Mouse (Mus musculus) heart, embryonic 11.5 days (tissue): ENCODE results near the gene Pofut1. TPM values are rescaled to one million over a fixed set of nuclear protein-coding genes. Genes with fewer than 3 reads are reported as not detected.
"Not testable (repeated sequence)": the region's sequence is repeated elsewhere in the genome, so short reads cannot be mapped to it uniquely, and the experiment has no call there.

Experiments used
- ATAC-seq: fragments of 200-750 bp; cut with Nextera tagmentation; replicated peaks from 2 replicates; pipeline ENCODE4 v1.8.0; 2017; ENCODE audit warnings: moderate library complexity; ENCODE audit not compliant: insufficient number of reproducible peaks, low FRiP score, low TSS enrichment
- H3K27ac ChIP-seq: fragments of 300-500 bp; sonication (generic); 2 replicates; pipeline ENCODE4 v1.5.1; 2014; ENCODE audit warnings: mild to moderate bottlenecking, low read depth, low read length
- H3K27me3 ChIP-seq: fragments of 300-500 bp; sonication (generic); 2 replicates; pipeline ENCODE4 v1.6.1; 2014; ENCODE audit warnings: mild to moderate bottlenecking, low read length, mixed read lengths; ENCODE audit not compliant: control insufficient read depth, insufficient read depth
- H3K36me3 ChIP-seq: fragments of 300-500 bp; sonication (generic); 2 replicates; pipeline ENCODE4 v1.6.1; 2014; ENCODE audit warnings: mild to moderate bottlenecking, low read length, moderate library complexity, mixed read lengths; ENCODE audit not compliant: control insufficient read depth, insufficient read depth
- H3K4me1 ChIP-seq: fragments of 300-500 bp; sonication (generic); 2 replicates; pipeline ENCODE4 v1.6.1; 2014; ENCODE audit warnings: low read length; ENCODE audit not compliant: control insufficient read depth, insufficient read depth
- H3K4me2 ChIP-seq: fragments of 300-500 bp; sonication (generic); 2 replicates; pipeline ENCODE4 v1.6.1; 2014; ENCODE audit warnings: mild to moderate bottlenecking, moderate library complexity
- H3K4me3 ChIP-seq: fragments of 300-500 bp; sonication (generic); 2 replicates; pipeline ENCODE4 v1.5.1; 2014; ENCODE audit warnings: low read depth, low read length
- H3K9ac ChIP-seq: fragments of 300-500 bp; sonication (generic); 2 replicates; pipeline ENCODE4 v1.6.1; 2014; ENCODE audit warnings: mild to moderate bottlenecking, low read depth, low read length, moderate library complexity
- H3K9me3 ChIP-seq: fragments of 300-500 bp; sonication (generic); replicated peaks from 2 replicates; pipeline ENCODE4 v1.6.1; 2016; ENCODE audit warnings: low read length; ENCODE audit not compliant: control insufficient read depth
- WGBS: fragments of 180-500 bp; shearing (Covaris S2); extraction: QIAGEN DNeasy Blood & Tissue Kit; methylation state at CpG from one replicate; pipeline ENCODE4 v1.1.7; 2014; ENCODE audit not compliant: insufficient replicate concordance; 5-methylcytosine and 5-hydroxymethylcytosine counted together
- polyA plus RNA-seq: library from polyadenylated mRNA; unstranded; fragments of >200 nt; fragmentation: Nextera tagmentation; extraction: Ambion mirVana; gene quantifications from 2 replicates; pipeline ENCODE4 v1.2.1, GENCODE M21; 2014

Pofut1 gene
- polyA plus RNA-seq, 1 experiment from 2014 or later, result 5.8 TPM

DNA sequence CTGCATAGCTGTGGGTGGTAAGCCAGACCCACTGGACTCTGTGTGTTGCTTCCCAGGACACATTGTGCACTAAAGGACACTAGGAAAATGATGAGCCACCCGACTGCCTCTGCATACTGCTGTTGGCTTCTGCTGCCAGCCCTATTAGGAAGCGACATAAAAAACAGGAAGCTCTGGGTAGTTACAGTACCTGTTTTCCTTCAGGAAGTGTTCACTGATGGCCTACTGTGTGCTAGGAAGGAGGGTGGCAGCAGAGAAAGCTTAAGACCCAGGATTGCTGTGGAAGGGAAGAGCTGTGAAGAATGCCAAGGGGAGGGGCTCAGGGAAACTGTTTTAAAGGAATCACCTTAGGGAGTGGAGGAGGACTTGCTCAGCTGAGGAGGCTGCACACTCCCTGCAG lies 26.0 kb downstream of the Pofut1 start:
- H3K4me1 ChIP-seq, result no peaks in the 10 kb centered on the region
- H3K36me3 ChIP-seq, result peaks cover 18% of the 10 kb centered on the region
- H3K27me3 ChIP-seq, result no peaks in the 10 kb centered on the region
- no peak overlapping the region for H3K27ac ChIP-seq
- H3K4me2 ChIP-seq, result no peak overlapping the region
- H3K9me3 ChIP-seq, result no peaks in the 10 kb centered on the region
- no peak overlapping the region for H3K4me3 ChIP-seq
- H3K9ac ChIP-seq, result no peak overlapping the region
- 75% methylated on average over 2 of the region's 2 CpGs for WGBS
- ATAC-seq, result no peak

DNA sequence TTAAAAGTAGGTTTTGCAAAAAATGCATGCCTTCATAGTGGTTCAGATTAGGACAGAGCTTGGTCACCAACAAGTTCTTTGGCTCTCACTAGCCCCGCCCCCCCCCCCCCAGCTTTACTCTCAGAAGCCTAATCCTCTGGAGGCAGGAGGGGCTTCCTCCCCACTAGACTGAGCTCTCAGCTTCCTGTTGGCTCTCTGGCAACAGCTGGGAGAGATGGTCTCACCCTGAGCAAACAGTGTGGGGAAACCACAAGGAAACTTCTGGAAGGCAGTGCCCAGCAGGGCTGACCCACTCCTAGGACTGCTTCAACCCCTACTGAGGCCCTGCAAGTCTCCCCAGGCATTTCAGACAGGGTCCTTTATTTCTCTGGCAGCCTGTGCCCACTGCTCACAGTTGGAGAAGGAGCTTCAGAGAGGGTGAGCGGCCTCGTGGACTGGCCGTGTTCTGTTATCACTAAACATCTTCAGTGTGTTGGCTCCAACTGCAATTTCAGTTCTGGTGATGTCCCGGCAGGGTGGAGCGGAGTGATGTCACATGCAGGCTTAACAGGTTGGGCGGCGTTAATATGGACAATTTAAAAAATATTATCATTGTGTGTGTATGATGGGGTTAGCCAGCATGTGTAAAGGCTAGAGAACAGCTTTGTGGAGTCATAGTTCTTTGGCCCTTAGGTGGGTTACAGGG lies 29.0 kb downstream of the Pofut1 start:
- 56% methylated on average over 8 of the region's 8 CpGs for WGBS
- not testable (repeated sequence) for H3K4me2 ChIP-seq, ATAC-seq, H3K36me3 ChIP-seq, H3K9ac ChIP-seq, H3K27me3 ChIP-seq, H3K9me3 ChIP-seq, H3K27ac ChIP-seq, H3K4me3 ChIP-seq, H3K4me1 ChIP-seq

DNA sequence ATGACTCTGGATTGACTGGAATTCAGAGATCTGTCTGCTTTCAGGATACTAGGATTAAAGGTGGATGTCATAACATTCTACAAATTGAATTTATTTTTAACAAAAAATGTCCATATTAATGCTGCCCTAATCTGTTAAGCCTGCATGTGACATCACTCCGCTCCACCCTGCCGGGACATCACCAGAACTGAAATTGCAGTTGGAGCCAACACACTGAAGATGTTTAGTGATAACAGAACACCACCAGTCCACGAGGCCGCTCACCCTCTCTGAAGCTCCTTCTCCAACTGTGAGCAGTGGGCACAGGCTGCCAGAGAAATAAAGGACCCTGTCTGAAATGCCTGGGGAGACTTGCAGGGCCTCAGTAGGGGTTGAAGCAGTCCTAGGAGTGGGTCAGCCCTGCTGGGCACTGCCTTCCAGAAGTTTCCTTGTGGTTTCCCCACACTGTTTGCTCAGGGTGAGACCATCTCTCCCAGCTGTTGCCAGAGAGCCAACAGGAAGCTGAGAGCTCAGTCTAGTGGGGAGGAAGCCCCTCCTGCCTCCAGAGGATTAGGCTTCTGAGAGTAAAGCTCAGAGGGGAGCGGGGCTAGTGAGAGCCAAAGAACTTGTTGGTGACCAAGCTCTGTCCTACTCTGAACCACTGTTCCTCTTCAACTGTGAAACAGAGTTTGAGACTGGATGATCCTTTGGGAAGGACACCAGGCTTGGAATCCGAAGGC lies 33.0 kb downstream of the Pofut1 start:
- not testable (repeated sequence) for H3K27me3 ChIP-seq, H3K9ac ChIP-seq, H3K36me3 ChIP-seq, H3K27ac ChIP-seq, H3K4me3 ChIP-seq, H3K4me1 ChIP-seq, H3K4me2 ChIP-seq, H3K9me3 ChIP-seq
- ATAC-seq, result peak; percentile 10; the same call in 1 of the 2 replicates
- 65% methylated on average over 6 of the region's 6 CpGs for WGBS

DNA sequence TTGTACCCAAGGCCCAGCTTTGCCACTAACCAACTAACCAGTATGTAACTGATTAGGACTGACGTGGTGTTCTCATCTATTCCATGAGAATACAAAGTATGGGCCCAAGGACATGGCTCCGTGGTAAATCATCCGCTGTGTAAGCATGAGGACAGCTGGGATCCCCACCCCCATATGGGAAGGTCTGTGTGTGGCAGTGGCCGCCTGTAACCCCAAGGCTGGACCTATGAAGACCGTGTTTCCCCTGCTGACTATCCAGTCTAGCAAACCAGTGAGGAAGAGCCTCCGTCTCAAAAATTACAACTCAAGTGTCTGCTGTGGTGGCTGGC lies 33.5 kb downstream of the Pofut1 start:
- Histone ChIP-seq H3K27me3 (no peaks in the 10 kb centered on the region), H3K4me1 (no peaks in the 10 kb centered on the region), H3K27ac (no peak overlapping the region), H3K9me3 (no peaks in the 10 kb centered on the region), H3K4me3 (no peak overlapping the region), H3K36me3 (no peaks in the 10 kb centered on the region), H3K9ac (no peak overlapping the region), H3K4me2 (no peak overlapping the region)
- peak; percentile 52 for ATAC-seq
- 81% methylated on average over 6 of the region's 6 CpGs for WGBS

DNA sequence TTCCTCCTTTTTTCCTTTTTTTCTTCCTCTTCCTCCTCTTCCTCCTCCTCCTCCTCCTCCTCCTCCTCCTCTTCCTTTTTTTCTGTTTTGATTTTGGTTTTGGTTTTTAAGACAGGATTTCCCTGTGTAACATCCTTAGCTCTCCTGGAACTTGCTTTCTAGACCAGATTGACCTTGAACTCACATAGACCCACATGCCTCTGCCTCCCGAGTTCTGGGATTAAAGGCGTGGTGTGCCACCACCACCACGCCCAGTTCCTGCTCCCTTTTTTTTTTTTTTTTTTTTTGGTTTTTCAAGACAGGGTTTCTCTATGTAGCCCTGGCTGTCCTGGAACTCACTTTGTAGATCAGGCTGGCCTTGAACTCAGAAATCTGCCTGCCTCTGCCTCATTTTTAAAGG lies 34.2 kb downstream of the Pofut1 start:
- WGBS, result 68% methylated on average over 3 of the region's 3 CpGs
- not testable (repeated sequence) for H3K27ac ChIP-seq, H3K36me3 ChIP-seq, H3K27me3 ChIP-seq, ATAC-seq, H3K9me3 ChIP-seq, H3K9ac ChIP-seq, H3K4me3 ChIP-seq, H3K4me1 ChIP-seq, H3K4me2 ChIP-seq

DNA sequence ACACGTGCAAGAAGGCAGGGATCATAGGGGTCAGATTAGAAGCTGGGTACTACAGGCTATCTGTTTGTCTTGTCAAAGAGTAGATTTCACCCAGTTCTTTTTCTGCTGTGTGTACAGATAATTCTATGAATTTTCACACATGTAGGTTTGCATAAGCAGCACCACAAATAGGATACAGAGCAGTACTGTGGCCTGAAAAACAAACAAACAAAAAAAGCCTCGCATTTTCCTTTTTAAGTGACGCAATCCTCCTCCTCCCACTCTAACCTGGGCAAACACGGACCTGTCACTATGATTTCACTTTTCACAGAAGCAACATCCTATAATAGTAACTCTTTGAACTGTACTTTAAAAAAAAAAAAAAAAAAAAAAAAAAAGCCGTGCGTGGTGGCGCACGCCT lies 35.1 kb downstream of the Pofut1 start:
- no peaks in the 10 kb centered on the region for H3K36me3 ChIP-seq
- no peaks in the 10 kb centered on the region for H3K4me1 ChIP-seq
- WGBS, result 81% methylated on average over 8 of the region's 8 CpGs
- no peaks in the 10 kb centered on the region for H3K27me3 ChIP-seq
- H3K9ac ChIP-seq, result no peak overlapping the region
- H3K9me3 ChIP-seq, result no peaks in the 10 kb centered on the region
- no peak overlapping the region for H3K4me3 ChIP-seq
- H3K4me2 ChIP-seq, result no peak overlapping the region
- no peak for ATAC-seq
- no peak overlapping the region for H3K27ac ChIP-seq

DNA sequence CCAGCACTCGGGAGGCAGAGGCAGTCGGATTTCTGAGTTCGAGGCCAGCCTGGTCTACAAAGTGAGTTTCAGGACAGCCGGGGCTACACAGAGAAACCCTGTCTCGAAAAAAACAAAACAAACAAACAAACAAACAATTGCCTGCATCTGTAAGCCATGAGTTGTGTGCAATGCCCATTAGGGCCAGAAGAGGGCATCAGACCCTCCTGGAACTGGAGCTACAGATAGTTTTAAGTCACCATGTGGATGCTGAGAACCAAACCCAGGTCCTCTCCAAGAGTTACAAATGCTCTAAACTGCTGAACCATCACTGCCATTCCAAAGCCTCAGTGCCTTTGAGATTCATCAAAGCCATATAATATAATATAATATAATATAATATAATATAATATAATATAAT lies 35.5 kb downstream of the Pofut1 start:
- not testable (repeated sequence) for ATAC-seq, H3K27ac ChIP-seq, H3K36me3 ChIP-seq, H3K9me3 ChIP-seq, H3K4me2 ChIP-seq, H3K4me1 ChIP-seq, H3K9ac ChIP-seq, H3K27me3 ChIP-seq, H3K4me3 ChIP-seq
- WGBS, result 93% methylated on average over 5 of the region's 5 CpGs

DNA sequence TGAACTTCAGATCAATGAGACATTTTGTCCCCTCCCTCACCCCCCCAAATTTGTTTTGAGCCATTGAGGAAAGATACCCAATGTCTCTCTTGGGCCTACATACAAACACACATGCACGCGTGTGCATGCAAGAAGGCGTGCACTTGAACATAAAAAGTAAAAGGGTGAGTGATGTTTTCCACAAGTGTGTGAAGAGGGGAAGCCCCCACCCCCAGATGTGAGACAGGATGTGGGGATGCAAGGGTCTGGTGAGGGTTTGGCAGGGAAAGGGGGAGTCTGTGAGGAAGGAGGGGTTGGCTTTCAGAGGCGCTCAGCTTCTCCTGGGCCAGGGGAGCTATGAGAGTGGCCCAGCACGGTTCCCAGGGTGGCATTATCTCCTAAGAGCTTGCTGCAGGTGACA lies 37.0 kb downstream of the Pofut1 start:
- Histone ChIP-seq H3K27me3 (no peaks in the 10 kb centered on the region), H3K4me3 (no peak overlapping the region)
- ATAC-seq, result no peak

DNA sequence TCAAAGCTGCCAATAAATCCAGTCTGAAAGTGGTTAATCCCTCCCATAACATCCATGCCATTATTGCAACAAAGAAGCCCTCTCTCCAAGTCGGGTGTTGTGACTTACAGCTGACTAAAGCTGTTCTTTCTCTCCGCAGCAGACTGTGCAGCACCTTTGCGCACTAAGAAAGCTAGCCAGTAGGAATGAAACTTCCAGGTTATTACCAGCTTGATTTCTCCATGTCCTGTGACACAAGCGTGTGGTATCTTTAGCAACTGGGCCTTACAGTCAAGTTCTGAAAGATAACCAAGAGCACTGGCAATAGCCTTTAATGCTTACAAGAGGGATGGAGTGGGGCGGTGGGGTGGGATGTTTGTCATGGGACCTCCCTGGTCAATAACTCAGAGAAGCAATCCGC lies 42.6 kb downstream of the Pofut1 start:
- WGBS, result 83% methylated on average over 6 of the region's 6 CpGs
- Histone ChIP-seq H3K27ac (no peak overlapping the region), H3K27me3 (no peaks in the 10 kb centered on the region), H3K36me3 (no peaks in the 10 kb centered on the region), H3K9ac (no peak overlapping the region), H3K4me1 (no peaks in the 10 kb centered on the region), H3K4me3 (no peak overlapping the region), H3K4me2 (no peak overlapping the region), H3K9me3 (no peaks in the 10 kb centered on the region)
- no peak for ATAC-seq

More for the DNA sequence above, 37.0 kb downstream of the Pofut1 start:
- no peaks in the 10 kb centered on the region for H3K4me1 ChIP-seq
- H3K9me3 ChIP-seq, result no peaks in the 10 kb centered on the region
- H3K36me3 ChIP-seq, result no peaks in the 10 kb centered on the region
- H3K9ac ChIP-seq, result no peak overlapping the region
- H3K4me2 ChIP-seq, result no peak overlapping the region
- 77% methylated on average over 5 of the region's 5 CpGs for WGBS
- no peak overlapping the region for H3K27ac ChIP-seq
